Mouse (Mus musculus) midbrain, embryonic 12.5 days (tissue): Measurements from ENCODE around the gene Wwc1. TPM values are rescaled to one million over a fixed set of nuclear protein-coding genes. Genes with fewer than 3 reads are reported as not detected.
"Not testable (repeated sequence)": the region's sequence is repeated elsewhere in the genome, so short reads cannot be mapped to it uniquely, and the experiment has no call there.

ENCODE experiments used
- ATAC-seq: fragments of 200-750 bp; cut with Nextera tagmentation; 2 replicates; pipeline ENCODE4 v1.8.0; 2017; ENCODE audit warnings: low read depth, moderate TSS enrichment, moderate library complexity; ENCODE audit not compliant: low FRiP score
- H3K27ac ChIP-seq: fragments of 300-500 bp; sonication (generic); replicated peaks from 2 replicates; pipeline ENCODE4 v1.5.1; 2016; ENCODE audit warnings: mild to moderate bottlenecking
- H3K27me3 ChIP-seq: fragments of 300-500 bp; sonication (generic); 2 replicates; pipeline ENCODE4 v1.6.1; 2016; ENCODE audit warnings: mild to moderate bottlenecking
- H3K36me3 ChIP-seq: fragments of 300-500 bp; sonication (generic); 2 replicates; pipeline ENCODE4 v1.6.1; 2016
- H3K4me1 ChIP-seq: fragments of 300-500 bp; sonication (generic); 2 replicates; pipeline ENCODE4 v1.6.1; 2016
- H3K4me2 ChIP-seq: fragments of 300-500 bp; sonication (generic); replicated peaks from 2 replicates; pipeline ENCODE4 v1.6.1; 2016; ENCODE audit warnings: mild to moderate bottlenecking, moderate library complexity
- H3K4me3 ChIP-seq: fragments of 300-500 bp; sonication (generic); 2 replicates; pipeline ENCODE4 v1.5.1; 2016; ENCODE audit warnings: mild to moderate bottlenecking
- H3K9ac ChIP-seq: fragments of 300-500 bp; sonication (generic); replicated peaks from 2 replicates; pipeline ENCODE4 v1.6.1; 2016; ENCODE audit warnings: mild to moderate bottlenecking, moderate library complexity
- H3K9me3 ChIP-seq: fragments of 300-500 bp; sonication (generic); 2 replicates; pipeline ENCODE4 v1.6.1; 2016; ENCODE audit warnings: mild to moderate bottlenecking
- WGBS: fragments of 180-500 bp; shearing (Covaris S2); methylation state at CpG from one replicate; pipeline ENCODE4 v1.1.7; 2016; 5-methylcytosine and 5-hydroxymethylcytosine counted together
- polyA plus RNA-seq: library from polyadenylated mRNA; unstranded; fragments of >200 nt; fragmentation: Nextera tagmentation; extraction: Ambion mirVana; gene quantifications from 2 replicates; pipeline ENCODE4 v1.2.1, GENCODE M21; 2016

Gene Wwc1
- polyA plus RNA-seq, 1 experiment from 2014 or later = 7.4 TPM

DNA sequence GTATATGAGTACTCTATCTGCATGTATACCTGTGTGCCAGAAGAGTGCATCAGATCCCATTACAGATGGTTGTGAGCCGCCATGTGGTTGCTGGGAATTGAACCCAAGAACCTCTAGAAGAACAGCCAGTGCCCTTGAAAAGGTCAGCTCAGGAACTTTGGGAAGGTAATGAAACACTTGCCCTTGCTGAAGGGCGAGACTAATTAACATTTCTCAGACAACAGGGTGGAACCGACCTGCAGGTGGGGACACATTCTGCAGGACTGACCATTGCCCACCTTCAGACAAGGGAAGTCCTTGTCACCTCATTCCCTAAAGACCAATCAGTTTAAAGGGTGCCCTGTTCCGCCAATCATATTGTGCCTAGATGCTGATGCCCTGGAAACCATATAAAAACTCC, 139.5 kb downstream of the Wwc1 start:
- WGBS = 93% methylated on average over 4 of the region's 4 CpGs
- ATAC-seq, H3K9ac ChIP-seq: not testable (repeated sequence)

DNA sequence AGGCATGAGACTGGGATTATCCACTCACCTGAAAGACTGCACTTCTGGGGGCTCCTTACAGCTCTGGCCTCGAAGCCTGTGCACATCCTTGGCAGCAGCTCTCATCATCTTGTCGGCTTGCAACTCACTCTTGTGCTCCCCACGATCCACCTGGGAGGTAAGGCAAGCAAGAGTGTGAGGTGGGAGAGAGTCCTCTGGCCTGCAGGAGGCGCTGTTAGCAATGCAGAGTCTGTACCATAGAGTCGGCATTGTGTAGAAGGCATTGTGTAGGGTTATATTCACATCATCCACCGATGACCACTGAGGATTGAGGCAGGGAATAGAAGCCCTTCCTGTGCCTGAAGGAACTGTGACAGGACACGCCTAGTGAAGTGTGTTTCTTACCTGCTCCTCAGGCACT, 140.0 kb downstream of the Wwc1 start:
- no peaks in the 10 kb centered on the region for H3K27me3 ChIP-seq
- no peak for ATAC-seq
- H3K4me1 ChIP-seq = 0 out of 2 replicates have a peak, but pooled peaks cover 4% of the 10 kb centered on the region
- H3K27ac ChIP-seq = 0 out of 2 replicates have a peak overlapping the region, but pooled peaks have one; percentile 0
- no peak overlapping the region for H3K4me2 ChIP-seq
- WGBS = 86% methylated on average over 7 of the region's 7 CpGs
- H3K9me3 ChIP-seq = peaks cover 4% of the 10 kb centered on the region; the same call in 1 of the 2 replicates
- no peak overlapping the region for H3K9ac ChIP-seq
- H3K36me3 ChIP-seq = peaks cover 13% of the 10 kb centered on the region
- H3K4me3 ChIP-seq = no peak overlapping the region

More for the DNA sequence above, 139.5 kb downstream of the Wwc1 start:
- not testable (repeated sequence) for H3K27me3 ChIP-seq, H3K9me3 ChIP-seq, H3K4me3 ChIP-seq, H3K4me2 ChIP-seq, H3K4me1 ChIP-seq, H3K27ac ChIP-seq
- peaks cover 13% of the 10 kb centered on the region for H3K36me3 ChIP-seq

DNA sequence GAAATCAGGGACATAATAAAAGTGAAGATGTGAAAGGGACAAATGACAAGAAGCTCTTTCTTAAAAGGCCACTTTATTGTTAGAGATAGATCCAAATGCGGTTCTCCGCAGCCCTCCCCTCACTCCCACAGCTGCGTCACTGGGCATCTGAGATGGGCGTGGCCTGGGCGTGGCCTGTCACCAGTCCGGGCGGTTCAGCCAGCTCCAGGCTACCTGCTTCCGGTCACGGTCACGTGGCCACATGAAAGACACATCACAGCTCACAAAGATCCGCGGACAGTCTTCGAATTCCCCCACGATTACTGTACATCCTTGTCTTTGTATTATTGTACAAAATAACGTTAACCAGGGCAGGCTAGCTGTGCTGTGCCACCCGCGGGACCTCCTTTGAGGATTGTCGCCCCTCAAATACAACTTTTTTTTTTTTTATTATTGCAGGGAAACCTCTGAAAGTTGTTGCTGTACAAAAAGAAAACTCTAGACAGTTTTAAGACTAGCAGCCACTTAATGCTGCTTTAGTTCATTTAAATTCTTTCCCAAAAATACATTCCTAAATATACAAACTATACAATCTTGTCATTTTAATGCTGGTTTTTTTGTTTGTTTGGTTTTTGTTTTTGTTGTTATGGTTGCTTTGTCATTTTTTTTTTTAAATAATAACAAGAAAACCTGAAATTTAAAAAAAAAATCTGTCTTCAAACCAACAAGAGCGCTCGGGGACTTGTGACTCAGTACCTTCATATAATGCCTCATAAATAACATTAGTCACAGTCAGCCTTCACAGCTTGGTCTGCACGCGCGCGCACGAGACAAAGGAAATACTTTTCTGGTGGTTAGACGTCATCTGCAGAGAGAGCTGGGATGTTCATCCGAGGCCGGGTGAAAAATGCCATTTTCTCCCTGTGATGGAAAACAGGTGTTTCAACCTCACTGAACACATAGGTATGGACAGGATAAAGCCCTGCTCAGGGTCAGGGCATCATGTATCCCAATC, 141.7 kb downstream of the Wwc1 start:
- Histone ChIP-seq H3K9ac (no peak overlapping the region), H3K9me3 (peaks cover 4% of the 10 kb centered on the region; the same call in 1 of the 2 replicates), H3K36me3 (peaks cover 8% of the 10 kb centered on the region), H3K4me1 (peaks cover 3% of the 10 kb centered on the region), H3K27ac (peak overlapping the region; percentile 56), H3K4me2 (peak overlapping the region; percentile 51), H3K27me3 (no peaks in the 10 kb centered on the region), H3K4me3 (peak overlapping the region; percentile 22)
- 27% methylated on average over 28 of the region's 28 CpGs for WGBS
- peak; percentile 82 for ATAC-seq

DNA sequence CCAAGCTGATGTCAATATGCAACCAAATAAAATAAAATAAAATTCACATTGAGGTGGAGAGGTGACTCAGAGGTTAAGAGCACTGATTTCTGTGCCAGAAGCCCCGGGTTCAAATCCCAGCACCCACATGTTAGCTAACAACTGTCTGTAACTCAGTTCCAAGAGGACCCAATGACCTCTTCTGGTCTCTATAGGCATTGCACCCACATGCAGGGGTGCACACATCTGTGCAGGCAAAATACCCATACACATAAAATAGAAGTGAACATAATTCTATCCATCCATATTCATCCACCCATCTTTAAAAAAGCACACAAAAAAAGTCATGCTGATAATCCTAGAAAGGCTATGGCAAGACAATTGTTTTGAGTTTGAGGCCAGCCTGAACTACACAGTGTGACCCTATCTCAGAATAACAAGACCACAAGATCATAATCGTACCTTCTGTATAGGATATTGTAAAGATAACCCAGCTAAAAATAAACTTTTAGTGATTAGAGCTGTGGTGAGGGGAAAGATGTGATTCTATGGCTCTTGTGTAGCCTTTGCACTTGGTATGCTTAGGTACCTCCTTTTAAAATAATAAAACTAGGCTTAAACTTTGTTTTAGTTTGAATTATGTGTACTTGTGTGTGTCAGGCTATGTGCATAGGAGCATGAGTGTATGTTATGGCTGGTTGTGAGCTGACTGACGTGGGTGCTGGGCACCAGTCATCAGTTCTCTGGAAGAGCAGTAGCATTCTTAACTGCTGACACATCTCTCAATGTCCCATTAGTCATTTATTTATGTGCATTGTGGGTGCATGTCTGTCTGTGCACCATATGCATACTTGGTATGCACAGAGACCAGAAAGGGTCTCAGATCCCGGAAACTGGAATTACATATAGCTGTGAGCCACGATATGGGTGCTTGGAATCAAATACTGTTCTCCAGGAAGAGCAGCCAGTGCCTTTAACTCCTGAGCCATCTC, 142.9 kb downstream of the Wwc1 start:
- Histone ChIP-seq H3K4me2 (no peak overlapping the region), H3K9ac (no peak overlapping the region), H3K27me3 (no peaks in the 10 kb centered on the region), H3K9me3 (no peaks in the 10 kb centered on the region), H3K36me3 (0 out of 2 replicates have a peak, but pooled peaks cover under 1% of the 10 kb centered on the region), H3K4me3 (no peak overlapping the region), H3K27ac (peak overlapping the region; percentile 46), H3K4me1 (peaks cover 13% of the 10 kb centered on the region)
- 89% methylated on average over 5 of the region's 5 CpGs for WGBS
- ATAC-seq = no peak

DNA sequence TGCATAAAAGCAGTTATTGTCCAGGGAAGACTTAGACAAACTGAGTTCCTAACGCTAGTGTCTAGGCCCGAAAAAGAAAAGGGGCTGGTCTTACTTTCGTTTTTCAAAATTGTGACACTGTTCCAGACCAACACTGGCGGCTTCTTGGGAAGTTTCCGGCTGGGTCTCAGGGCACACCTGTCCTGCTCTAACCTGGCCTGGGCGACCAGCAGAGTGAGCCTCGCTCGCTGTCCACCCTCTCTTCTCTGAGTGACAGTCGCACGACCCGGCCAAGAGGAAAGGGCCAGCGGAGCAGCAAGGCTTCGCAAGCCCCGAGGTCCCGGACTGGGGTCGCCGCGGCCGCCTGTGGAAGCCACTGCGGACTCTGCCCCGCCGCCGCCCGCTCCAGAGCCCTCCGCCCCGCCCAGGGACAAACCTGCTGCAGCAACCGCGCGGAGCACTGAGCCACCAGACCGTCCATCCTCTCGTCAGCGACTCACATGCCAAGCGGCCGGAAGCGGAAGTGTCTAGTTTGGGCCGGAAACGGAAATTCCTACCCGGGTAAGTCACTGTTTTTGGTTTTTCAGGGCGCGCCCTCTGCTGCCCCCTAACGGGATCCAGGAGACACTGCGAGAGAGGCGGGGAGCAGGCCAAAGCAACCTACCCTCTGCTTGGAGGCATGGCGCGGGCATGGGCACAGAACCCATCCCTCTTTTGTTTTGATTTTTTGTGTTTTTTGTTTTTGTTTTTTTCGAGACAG, 146.1 kb downstream of the Wwc1 start, which contains the start of gene Rars:
Gene Rars, minus strand, starts transcription at position 485 of the 739 bp plus-strand sequence.
- H3K4me3 ChIP-seq = peak within 1 kb of the TSS; percentile 97
- no peaks in the 10 kb centered on the region for H3K27me3 ChIP-seq
- 2% methylated on average over 46 of the region's 46 CpGs for WGBS
- no peak within 1 kb of the TSS for H3K27ac ChIP-seq
- H3K4me1 ChIP-seq = peaks cover 17% of the 10 kb centered on the region
- H3K9me3 ChIP-seq = no peaks in the 10 kb centered on the region
- peak within 1 kb of the TSS; percentile 74 for H3K4me2 ChIP-seq
- H3K9ac ChIP-seq = peak within 1 kb of the TSS; percentile 75
- ATAC-seq = peak; percentile 68
- H3K36me3 ChIP-seq = peaks cover 24% of the 10 kb centered on the region

DNA sequence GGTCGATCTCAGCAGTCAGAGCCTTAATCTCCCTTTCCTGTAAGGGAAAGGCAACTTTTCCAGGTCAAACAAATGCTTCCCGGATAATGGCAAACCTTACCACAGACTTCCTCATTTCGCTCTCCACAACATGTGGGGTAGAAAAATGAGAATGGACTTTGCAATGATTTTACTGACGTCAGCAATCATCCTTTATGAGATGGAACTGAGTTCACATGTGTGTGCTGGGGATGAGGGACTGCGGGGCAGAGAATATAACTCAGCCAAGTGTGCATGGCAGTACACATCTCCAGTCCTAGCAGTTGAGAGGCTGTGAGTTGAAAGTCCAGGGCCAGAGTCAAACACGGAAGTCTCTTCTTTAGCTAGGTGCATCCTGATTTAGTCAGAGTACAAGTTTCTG, 147.1 kb downstream of the Wwc1 start:
- Histone ChIP-seq H3K4me2 (peak overlapping the region; percentile 74), H3K9ac (peak overlapping the region; percentile 75; the same call in 1 of the 2 replicates), H3K27me3 (no peaks in the 10 kb centered on the region), H3K4me1 (peaks cover 17% of the 10 kb centered on the region), H3K36me3 (peaks cover 33% of the 10 kb centered on the region), H3K9me3 (no peaks in the 10 kb centered on the region), H3K4me3 (peak overlapping the region; percentile 97), H3K27ac (no peak overlapping the region)
- no peak for ATAC-seq
- 91% methylated on average over 6 of the region's 6 CpGs for WGBS

DNA sequence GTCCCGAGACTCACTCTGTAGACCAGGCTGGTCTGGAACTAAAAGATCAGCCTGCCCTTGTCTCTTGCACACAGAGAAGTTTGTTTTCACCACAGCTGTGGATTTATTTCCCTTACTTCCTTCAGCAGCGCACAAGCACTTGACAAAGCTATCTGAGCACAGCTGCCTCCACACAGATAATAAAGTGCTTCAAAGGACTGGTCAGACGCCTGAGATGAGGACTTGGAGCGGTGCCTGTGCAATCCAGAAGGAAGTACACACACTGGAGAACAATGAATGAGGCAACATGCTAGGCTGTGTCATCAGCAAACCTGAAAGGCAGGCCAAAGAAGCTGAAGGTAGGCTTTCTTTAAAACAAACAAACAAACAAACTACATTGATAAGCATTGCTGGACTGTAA, 148.2 kb downstream of the Wwc1 start:
- Histone ChIP-seq H3K4me1 (peaks cover 17% of the 10 kb centered on the region), H3K27ac (no peak overlapping the region), H3K4me3 (no peak overlapping the region), H3K9ac (no peak overlapping the region), H3K27me3 (no peaks in the 10 kb centered on the region), H3K9me3 (no peaks in the 10 kb centered on the region), H3K4me2 (no peak overlapping the region), H3K36me3 (peaks cover 45% of the 10 kb centered on the region)
- ATAC-seq = no peak
- WGBS = 86% methylated on average over 4 of the region's 4 CpGs

DNA sequence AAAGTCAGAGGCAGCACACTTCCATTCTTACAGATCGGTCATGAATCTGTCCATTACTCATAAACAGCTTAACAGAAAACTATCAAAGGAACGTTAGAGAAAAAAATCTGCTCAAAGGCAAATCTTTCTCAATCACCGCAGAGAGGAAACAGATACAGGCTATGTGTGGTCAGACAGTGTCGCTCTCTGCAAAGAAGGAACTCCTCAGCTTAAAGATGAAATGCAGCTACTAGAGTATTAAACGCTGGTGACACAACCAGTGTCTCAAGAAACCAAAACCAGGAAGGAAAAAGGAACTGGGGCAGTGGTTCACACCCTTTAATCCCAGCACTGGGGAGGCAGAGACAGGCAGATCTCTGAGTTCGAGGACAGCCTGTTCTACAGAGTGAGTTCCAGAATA, 152.6 kb downstream of the Wwc1 start:
- Histone ChIP-seq H3K4me3 (no peak overlapping the region), H3K4me2 (no peak overlapping the region), H3K9me3 (no peaks in the 10 kb centered on the region), H3K27me3 (no peaks in the 10 kb centered on the region), H3K27ac (no peak overlapping the region), H3K9ac (no peak overlapping the region), H3K36me3 (peaks cover 82% of the 10 kb centered on the region), H3K4me1 (peaks cover 5% of the 10 kb centered on the region; the same call in 1 of the 2 replicates)
- ATAC-seq = no peak
- WGBS = 95% methylated on average over 6 of the region's 6 CpGs

DNA sequence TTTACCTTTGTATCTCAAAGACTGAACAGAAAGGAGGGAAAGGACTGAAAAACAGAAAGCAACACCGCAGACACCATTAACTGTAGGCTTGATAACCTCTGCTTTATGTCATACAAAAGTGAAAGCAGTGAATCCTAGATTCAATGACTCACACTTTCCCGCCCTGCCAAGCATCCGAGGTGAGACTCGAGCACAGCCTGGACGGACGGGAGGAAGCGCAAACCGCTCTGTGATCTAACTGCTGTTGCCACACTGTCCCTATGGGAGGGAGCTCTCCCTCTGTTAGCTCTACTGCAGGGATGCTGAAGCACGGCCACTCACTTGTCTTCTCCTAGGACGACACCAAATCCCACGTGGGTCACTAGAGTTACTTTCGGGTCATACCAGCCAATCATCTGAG, 164.0 kb downstream of the Wwc1 start:
- no peak overlapping the region for H3K4me3 ChIP-seq
- H3K27me3 ChIP-seq = no peaks in the 10 kb centered on the region
- 92% methylated on average over 12 of the region's 12 CpGs for WGBS
- no peak overlapping the region for H3K27ac ChIP-seq
- H3K9me3 ChIP-seq = no peaks in the 10 kb centered on the region
- H3K4me2 ChIP-seq = no peak overlapping the region
- no peaks in the 10 kb centered on the region for H3K4me1 ChIP-seq
- no peak overlapping the region for H3K9ac ChIP-seq
- peaks cover 93% of the 10 kb centered on the region for H3K36me3 ChIP-seq
- ATAC-seq = no peak

DNA sequence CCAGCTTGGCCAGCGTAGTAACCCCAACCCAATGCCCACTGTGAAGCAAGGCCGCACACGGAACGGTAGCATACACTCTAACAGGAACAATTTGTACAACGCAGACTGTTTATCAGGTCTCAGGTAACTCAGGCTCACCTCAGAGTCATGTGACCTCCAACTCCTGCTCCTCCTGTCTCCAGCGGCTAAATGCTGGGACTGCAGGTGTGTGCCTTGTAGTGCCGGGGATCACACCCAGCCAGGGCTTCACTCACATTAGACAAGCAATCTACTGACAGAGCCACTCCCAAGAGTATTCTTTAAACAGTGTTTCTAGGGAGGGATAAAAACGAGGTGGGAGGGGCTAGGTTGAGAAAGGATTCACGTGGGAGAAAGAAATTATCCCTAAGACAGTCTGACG, 168.9 kb downstream of the Wwc1 start:
- Histone ChIP-seq H3K9ac (no peak overlapping the region), H3K4me1 (no peaks in the 10 kb centered on the region), H3K27ac (no peak overlapping the region), H3K9me3 (no peaks in the 10 kb centered on the region), H3K4me3 (no peak overlapping the region), H3K27me3 (no peaks in the 10 kb centered on the region), H3K36me3 (peaks cover 97% of the 10 kb centered on the region), H3K4me2 (no peak overlapping the region)
- ATAC-seq = no peak
- 89% methylated on average over 10 of the region's 10 CpGs for WGBS

DNA sequence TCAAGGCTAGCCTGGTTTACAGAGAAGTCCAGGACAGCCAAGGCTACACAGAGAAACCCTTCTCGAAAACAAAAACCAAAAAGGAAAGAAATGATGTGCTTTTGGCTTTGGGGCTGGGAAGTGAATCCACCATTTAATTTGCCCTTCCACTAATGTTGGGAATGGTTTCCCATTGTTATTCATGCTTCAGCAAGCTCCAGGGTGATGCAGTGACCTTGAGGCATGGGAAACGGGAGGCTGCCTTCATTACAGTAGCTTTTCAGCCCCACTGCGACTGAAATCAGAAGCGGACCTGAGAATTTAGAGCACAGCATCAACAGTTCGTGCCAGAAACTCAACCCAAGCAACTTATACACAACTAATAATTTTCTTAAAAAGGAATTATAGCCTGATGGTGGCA, 179.0 kb downstream of the Wwc1 start:
- no peaks in the 10 kb centered on the region for H3K9me3 ChIP-seq
- H3K36me3 ChIP-seq = no peaks in the 10 kb centered on the region
- H3K4me1 ChIP-seq = peaks cover 12% of the 10 kb centered on the region; the same call in 1 of the 2 replicates
- ATAC-seq = no peak
- peaks cover 38% of the 10 kb centered on the region for H3K27me3 ChIP-seq
- no peak overlapping the region for H3K4me3 ChIP-seq
- H3K9ac ChIP-seq = no peak overlapping the region
- 83% methylated on average over 5 of the region's 5 CpGs for WGBS
- no peak overlapping the region for H3K27ac ChIP-seq
- H3K4me2 ChIP-seq = no peak overlapping the region
